8 mouse cellular contexts compared by ENCODE assay signal in the genomic region with DNA sequence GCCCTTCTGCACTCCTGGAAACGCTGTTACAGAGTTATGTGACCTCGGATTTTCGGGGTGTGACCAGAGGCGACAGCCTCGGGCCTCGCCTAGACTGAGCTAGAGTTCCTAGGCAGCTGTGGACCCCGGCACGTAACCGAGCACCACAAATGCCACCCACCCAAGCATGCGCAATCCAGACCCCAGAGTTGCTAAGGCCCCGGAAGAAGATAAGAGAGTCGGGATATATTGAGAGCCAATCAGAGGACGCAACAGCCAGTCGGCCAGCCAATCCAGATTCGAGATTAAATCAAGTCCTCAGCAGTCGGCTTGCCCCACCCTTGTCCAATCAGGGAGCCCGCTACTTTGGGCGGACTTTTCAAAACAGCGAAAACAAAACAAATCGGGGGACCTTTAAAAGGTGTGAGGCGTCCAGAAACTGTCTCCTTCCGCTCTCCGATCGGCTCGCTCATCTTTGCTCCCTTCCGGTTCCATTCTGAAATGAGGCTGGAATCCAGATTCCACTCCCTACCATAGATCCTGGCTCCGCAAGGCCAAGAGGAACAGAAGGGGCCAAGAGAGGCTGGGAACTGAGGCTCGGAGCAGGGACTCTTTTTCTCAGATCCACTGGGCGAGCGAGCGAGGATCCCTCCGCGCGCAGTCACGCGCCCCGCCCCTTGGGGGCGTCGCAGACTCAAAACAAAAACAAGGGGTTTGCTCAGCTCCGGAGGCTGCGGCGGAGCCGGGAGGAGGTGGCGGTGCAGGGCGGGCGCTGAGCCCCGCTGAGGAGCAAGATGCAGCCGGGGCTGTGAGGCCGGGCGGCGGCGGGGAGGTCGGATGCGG. TPM values are rescaled to one million over a fixed set of nuclear protein-coding genes. Genes with fewer than 3 reads are reported as not detected.
DNase-seq lines count a peak whose midpoint lies in the region; ATAC-seq and TF ChIP-seq lines count a peak whose summit lies in the region.

A gene (plus strand): TSS at position 375 of the 822 bp plus-strand sequence.

- no peaks in the 10 kb centered on the region for H3K27me3 ChIP-seq in forebrain, embryonic 15.5 days

- TF ChIP-seq CTCF in lung, adult 2 months (IDR thresholded peaks at IDR 0.05; ENCODE audit: insufficient read depth, low read length): no peak

- peak within 1 kb of the TSS; percentile 96 for H3K9ac ChIP-seq in ES-E14 (ENCODE audit: insufficient read depth, low read depth, low read length, poor library complexity, severe bottlenecking)
- H3K9ac ChIP-seq in forebrain, embryonic 15.5 days (replicated peaks): peak within 1 kb of the TSS; percentile 98

- intact Hi-C loops in heart, postnatal 25 days (cut with DNase I): loop anchor here (5.0 kb wide), 1 partner anchor 175 kb away; a partner anchor contains a TSS

- peaks cover 0 to 6% of the 10 kb centered on the region in 2 experiments; a peak in 1 of 4 replicates for H3K4me1 ChIP-seq in ES-E14 (ENCODE audit: control insufficient read depth in 2 of 2, insufficient read depth in 2 of 2, low read length in 2 of 2, poor library complexity in 1 of 2)
- peaks cover 22% of the 10 kb centered on the region for H3K4me1 ChIP-seq in forebrain, embryonic 15.5 days
- H3K4me1 ChIP-seq in lung, adult 2 months (ENCODE audit: control insufficient read depth, insufficient read depth, low read length): peaks cover 12% of the 10 kb centered on the region

- peak within 1 kb of the TSS; percentile 72 to 100 for H3K4me3 ChIP-seq in ES-E14 (ENCODE audit: insufficient read depth in 1 of 2, low read depth in 1 of 2, low read length in 2 of 2, poor library complexity in 1 of 2, severe bottlenecking in 1 of 2)
- H3K4me3 ChIP-seq in forebrain, embryonic 15.5 days: peak within 1 kb of the TSS; percentile 84
- H3K4me3 ChIP-seq in lung, adult 2 months (replicated peaks; ENCODE audit: extremely low read depth, low read depth, low read length): peak within 1 kb of the TSS; percentile 94

- ATAC-seq in forebrain, embryonic 15.5 days (replicated peaks): peak; percentile 96
- ATAC-seq in neutrophil, adult 5-6 weeks (ENCODE audit: extremely low read depth, insufficient number of reproducible peaks, low FRiP score, poor library complexity, severe bottlenecking): peak; percentile 81

- H3K36me3 ChIP-seq in ES-E14 (ENCODE audit: control insufficient read depth, insufficient read depth, low read length, poor library complexity, severe bottlenecking): peaks cover 8% of the 10 kb centered on the region; the same call in 1 of the 2 replicates
- H3K36me3 ChIP-seq in forebrain, embryonic 15.5 days: peaks cover 19% of the 10 kb centered on the region

- peak within 1 kb of the TSS; percentile 58 for H3K4me2 ChIP-seq in forebrain, embryonic 15.5 days (replicated peaks)

- WGBS in forebrain, embryonic 15.5 days: under 1% methylated on average over 54 of the region's 54 CpGs
- WGBS in lung, adult 2 months: under 1% methylated on average over 54 of the region's 54 CpGs

- DNase-seq in ES-E14 (ENCODE audit: low read depth, low spot score): peak; percentile 95
- DNase-seq in cerebellum, adult 11-12 months: peak; percentile 98
- DNase-seq in heart, postnatal 25 days (ENCODE audit: low spot score): peak; percentile 96
- DNase-seq in layer of hippocampus, adult 18-20 months (ENCODE audit: low spot score in 2 of 2): peak; percentile 96 to 98
- peak; percentile 95 for DNase-seq in lung, adult 2 months
- DNase-seq in thymus, adult 18-20 months: peak; percentile 93 to 99

- TF ChIP-seq POLR2A in lung, adult 2 months (IDR thresholded peaks at IDR 0.05; ENCODE audit: borderline replicate concordance, extremely low read depth, low read depth, low read length): peak; percentile 98

- in situ Hi-C loops in ES-E14 (cut with MboI; ENCODE audit: low sequenced_read_pairs in 2 of 2, unreplicated experiment in 2 of 2): no loop called here

- H3K27ac ChIP-seq in ES-E14 (ENCODE audit: insufficient read depth, low read depth, low read length, poor library complexity, severe bottlenecking): peak within 1 kb of the TSS; percentile 95
- H3K27ac ChIP-seq in forebrain, embryonic 15.5 days (replicated peaks): peak within 1 kb of the TSS; percentile 97

- H3K9me3 ChIP-seq in ES-E14 (ENCODE audit: control insufficient read depth, insufficient read depth, low read depth, low read length): no peaks in the 10 kb centered on the region
- H3K9me3 ChIP-seq in forebrain, embryonic 15.5 days: no peaks in the 10 kb centered on the region

TF ChIP-seq in ES-E14, 5 proteins besides CTCF, POLR2A, EP300 and RAD21:
- TF ChIP-seq HCFC1 (IDR thresholded peaks at IDR 0.05; ENCODE audit: borderline replicate concordance, insufficient read depth, low read length) (peak; percentile 60; the same call in 1 of the 2 replicates), ZNF384 (IDR thresholded peaks at IDR 0.05; ENCODE audit: low read depth, low read length) (no peak), CHD2 (IDR thresholded peaks at IDR 0.05; ENCODE audit: low read depth, low read length) (peak; percentile 79), MAFK (IDR thresholded peaks at IDR 0.05; ENCODE audit: insufficient read depth, low read depth, low read length) (no peak)

RNA-seq across cellular contexts. Expression of the gene that starts here (rescaled TPM):
- total RNA-seq in ES-E14 (2012; rRNA removed): 12.4 and 22.1 TPM in 2 replicates
- polyA plus RNA-seq in forebrain, embryonic 15.5 days (2015; fragmentation: Nextera tagmentation; extraction: Ambion mirVana): 177 and 187 TPM in 2 replicates
- 10 to 100 TPM; 14.6 to 17.7 TPM for total RNA-seq in heart, postnatal 25 days (2021)
- 10 to 100 TPM; 51.6 to 56.3 TPM for total RNA-seq in layer of hippocampus, adult 18-20 months (2021)
- polyA plus RNA-seq in lung, adult 2 months (2012; rRNA removed): 23.6 and 56.6 TPM in 2 replicates
- total RNA-seq in neutrophil, adult 5-6 weeks (2017): 136 and 150 TPM in 2 replicates

Comparison
In these comparisons a context has a peak if more than half of its experiments do, and no peak if none do; other contexts are left out.
1. Peak in every context shown above with its lines: DNase-seq, ATAC-seq, H3K4me3 ChIP-seq and H3K27ac ChIP-seq.